8 mouse cellular contexts compared by ENCODE assay signal in the genomic region with DNA sequence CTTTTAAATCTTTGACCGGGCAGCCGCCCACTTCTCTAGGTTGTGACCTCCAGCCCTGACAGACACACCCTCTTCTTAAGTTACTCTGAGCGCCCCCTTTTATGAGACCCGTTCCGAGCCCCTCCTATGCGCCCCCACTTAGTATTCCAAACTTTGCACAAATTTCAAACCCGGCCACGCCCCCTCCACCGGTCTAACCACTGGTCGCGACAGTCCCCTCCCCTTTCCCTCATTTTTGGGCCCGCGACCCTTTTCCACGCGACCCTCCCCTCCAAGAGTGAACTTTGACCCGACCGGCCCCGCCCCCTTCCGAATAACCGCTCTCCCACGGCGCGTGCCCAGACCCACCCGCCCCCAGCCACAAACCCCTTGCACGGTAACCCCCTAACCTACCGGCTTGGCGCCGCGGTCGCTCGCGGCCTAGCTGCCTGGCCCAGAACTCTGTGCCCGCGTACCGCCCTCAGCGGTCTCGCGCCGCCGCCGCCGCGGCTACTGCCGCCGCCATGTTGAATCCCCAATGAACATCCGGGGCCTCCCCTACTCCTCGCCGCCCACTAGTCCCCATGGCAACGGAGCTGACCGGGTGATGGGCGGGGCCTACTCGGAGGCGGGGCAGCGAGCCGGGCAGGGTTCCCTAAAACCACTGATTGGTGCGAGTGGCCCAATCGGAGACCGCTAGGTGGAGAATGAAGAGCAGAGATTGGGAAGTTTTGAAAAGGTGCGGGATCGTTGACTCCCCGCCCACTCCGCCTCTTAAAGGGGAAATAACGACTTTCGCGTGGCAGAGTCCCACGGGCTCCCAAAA. TPM values are rescaled to one million over a fixed set of nuclear protein-coding genes. Genes with fewer than 3 reads are reported as not detected.
A peak's percentile ranks its signal among the peaks of the same experiment; 100 is the strongest.
DNase-seq lines count a peak whose midpoint lies in the region; ATAC-seq and TF ChIP-seq lines count a peak whose summit lies in the region.

A gene (minus strand): TSS at position 503 of the 805 bp plus-strand sequence.
A gene (minus strand): TSS at position 544 of the 805 bp plus-strand sequence.

- TF ChIP-seq CTCF in liver, embryonic 14.5 days (IDR thresholded peaks at IDR 0.05; ENCODE audit: low read depth) = peak; percentile 31
- peak; percentile 56 for TF ChIP-seq CTCF in stomach, postnatal 0 days (IDR thresholded peaks at IDR 0.05; ENCODE audit: low read depth)

- H3K9ac ChIP-seq in heart, embryonic 15.5 days = peak within 1 kb of the TSS; percentile 73
- H3K9ac ChIP-seq in liver, embryonic 14.5 days (replicated peaks) = peak within 1 kb of the TSS; percentile 72
- H3K9ac ChIP-seq in neural tube, embryonic 11.5 days (ENCODE audit: low read length) = peak within 1 kb of the TSS; percentile 74
- H3K9ac ChIP-seq in stomach, postnatal 0 days (ENCODE audit: low read length) = peak within 1 kb of the TSS; percentile 80

- DNase-seq in c-Kit-negative CD71-positive TER-119-positive erythroid progenitor cells, embryonic 14.5 days (ENCODE audit: low read depth, low spot score) = peak; percentile 98
- DNase-seq in forebrain, embryonic 10.5 days (ENCODE audit: extremely low spot score, low spot score) = peak; percentile 99
- peak; percentile 99 to 100 for DNase-seq in kidney, postnatal 25 days
- peak; percentile 96 to 98 (median 96) for DNase-seq in liver, embryonic 14.5 days (ENCODE audit: low read depth in 3 of 3, low spot score in 3 of 3)
- DNase-seq in neural tube, embryonic 11.5 days (ENCODE audit: low spot score) = peak; percentile 99
- DNase-seq in stomach, postnatal 0 days (ENCODE audit: low spot score) = peak; percentile 99

- peak within 1 kb of the TSS; percentile 83 for H3K4me3 ChIP-seq in forebrain, embryonic 10.5 days
- H3K4me3 ChIP-seq in heart, embryonic 15.5 days = peak within 1 kb of the TSS; percentile 81
- peak within 1 kb of the TSS; percentile 75 to 86 for H3K4me3 ChIP-seq in liver, embryonic 14.5 days (ENCODE audit: insufficient read depth in 1 of 2, low read depth in 2 of 2, low read length in 2 of 2)
- H3K4me3 ChIP-seq in neural tube, embryonic 11.5 days (ENCODE audit: low read depth, low read length) = peak within 1 kb of the TSS; percentile 78
- peak within 1 kb of the TSS; percentile 67 for H3K4me3 ChIP-seq in stomach, postnatal 0 days (ENCODE audit: low read depth, low read length)

- H3K27ac ChIP-seq in forebrain, embryonic 10.5 days = peak within 1 kb of the TSS; percentile 96
- peak within 1 kb of the TSS; percentile 75 for H3K27ac ChIP-seq in heart, embryonic 15.5 days
- peak within 1 kb of the TSS; percentile 80 for H3K27ac ChIP-seq in liver, embryonic 14.5 days
- peak within 1 kb of the TSS; percentile 68 for H3K27ac ChIP-seq in neural tube, embryonic 11.5 days (ENCODE audit: low read depth, low read length)
- H3K27ac ChIP-seq in stomach, postnatal 0 days (replicated peaks) = peak within 1 kb of the TSS; percentile 90

- H3K4me2 ChIP-seq in heart, embryonic 15.5 days = peak within 1 kb of the TSS; percentile 86
- peak within 1 kb of the TSS; percentile 77 for H3K4me2 ChIP-seq in liver, embryonic 14.5 days (ENCODE audit: low read depth)
- peak within 1 kb of the TSS; percentile 82 for H3K4me2 ChIP-seq in neural tube, embryonic 11.5 days (ENCODE audit: low read depth)
- H3K4me2 ChIP-seq in stomach, postnatal 0 days (replicated peaks; ENCODE audit: low read depth) = peak within 1 kb of the TSS; percentile 83

- no peak for TF ChIP-seq EP300 in liver, embryonic 14.5 days (IDR thresholded peaks at IDR 0.05; ENCODE audit: low read depth)
- TF ChIP-seq EP300 in stomach, postnatal 0 days (optimal IDR thresholded peaks at IDR 0.05) = no peak

- H3K36me3 ChIP-seq in forebrain, embryonic 10.5 days (replicated peaks) = peaks cover 9% of the 10 kb centered on the region
- no peaks in the 10 kb centered on the region for H3K36me3 ChIP-seq in heart, embryonic 15.5 days
- 0 out of 2 replicates have a peak, but pooled peaks cover 2% of the 10 kb centered on the region for H3K36me3 ChIP-seq in liver, embryonic 14.5 days (replicated peaks; ENCODE audit: control insufficient read depth, insufficient read depth, low read depth)
- H3K36me3 ChIP-seq in neural tube, embryonic 11.5 days (ENCODE audit: control insufficient read depth, insufficient read depth, low read length) = no peaks in the 10 kb centered on the region; the same call in 1 of the 2 replicates
- no peaks in the 10 kb centered on the region; the same call in 1 of the 2 replicates for H3K36me3 ChIP-seq in stomach, postnatal 0 days (ENCODE audit: control insufficient read depth, insufficient read depth, low read length)

- ATAC-seq in CD4-positive, CD25-positive, alpha-beta regulatory T cell, adult 4 months = peak; percentile 98
- peak; percentile 94 for ATAC-seq in heart, embryonic 15.5 days (replicated peaks; ENCODE audit: insufficient number of reproducible peaks, insufficient read depth, low FRiP score, low read depth)
- ATAC-seq in liver, embryonic 14.5 days (ENCODE audit: insufficient read depth) = peak; percentile 82
- ATAC-seq in neural tube, embryonic 11.5 days (ENCODE audit: insufficient read depth, low FRiP score, low TSS enrichment) = peak; percentile 92
- peak; percentile 88 for ATAC-seq in stomach, postnatal 0 days (ENCODE audit: low FRiP score, low TSS enrichment)

- H3K4me1 ChIP-seq in forebrain, embryonic 10.5 days = peaks cover 66% of the 10 kb centered on the region
- peaks cover 54% of the 10 kb centered on the region for H3K4me1 ChIP-seq in heart, embryonic 15.5 days (replicated peaks)
- peaks cover 12 to 33% of the 10 kb centered on the region in 2 experiments for H3K4me1 ChIP-seq in liver, embryonic 14.5 days (replicated peaks; ENCODE audit: control insufficient read depth in 2 of 2, insufficient read depth in 2 of 2, low read length in 1 of 2)
- peaks cover 23% of the 10 kb centered on the region for H3K4me1 ChIP-seq in neural tube, embryonic 11.5 days (ENCODE audit: control insufficient read depth, insufficient read depth, low read length)
- H3K4me1 ChIP-seq in stomach, postnatal 0 days (replicated peaks; ENCODE audit: control insufficient read depth, insufficient read depth) = 0 out of 2 replicates have a peak, but pooled peaks cover 10% of the 10 kb centered on the region

- H3K9me3 ChIP-seq in forebrain, embryonic 10.5 days = no peaks in the 10 kb centered on the region
- no peaks in the 10 kb centered on the region for H3K9me3 ChIP-seq in heart, embryonic 15.5 days (replicated peaks)
- H3K9me3 ChIP-seq in liver, embryonic 14.5 days (ENCODE audit: control insufficient read depth, low read length) = no peaks in the 10 kb centered on the region
- H3K9me3 ChIP-seq in neural tube, embryonic 11.5 days (ENCODE audit: control insufficient read depth, low read length) = no peaks in the 10 kb centered on the region
- no peaks in the 10 kb centered on the region for H3K9me3 ChIP-seq in stomach, postnatal 0 days (ENCODE audit: control insufficient read depth, low read length)

- WGBS in forebrain, embryonic 10.5 days = under 1% methylated on average over 66 of the region's 66 CpGs
- WGBS in heart, embryonic 15.5 days = under 1% methylated on average over 66 of the region's 66 CpGs
- WGBS in liver, embryonic 14.5 days (ENCODE audit: insufficient replicate concordance) = 1% methylated on average over 66 of the region's 66 CpGs
- under 1% methylated on average over 66 of the region's 66 CpGs for WGBS in neural tube, embryonic 11.5 days
- under 1% methylated on average over 65 of the region's 66 CpGs for WGBS in stomach, postnatal 0 days

- H3K27me3 ChIP-seq in forebrain, embryonic 10.5 days (ENCODE audit: poor library complexity, severe bottlenecking) = no peaks in the 10 kb centered on the region
- H3K27me3 ChIP-seq in heart, embryonic 15.5 days = no peaks in the 10 kb centered on the region
- H3K27me3 ChIP-seq in liver, embryonic 14.5 days (ENCODE audit: control insufficient read depth, insufficient read depth, low read length) = no peaks in the 10 kb centered on the region
- H3K27me3 ChIP-seq in neural tube, embryonic 11.5 days (ENCODE audit: control insufficient read depth, insufficient read depth, low read length) = no peaks in the 10 kb centered on the region
- no peaks in the 10 kb centered on the region for H3K27me3 ChIP-seq in stomach, postnatal 0 days (ENCODE audit: control insufficient read depth, insufficient read depth, low read length)

RNA-seq across cellular contexts. Expression of the first gene that starts in this region (rescaled TPM):
- polyA plus RNA-seq in CD4-positive, CD25-positive, alpha-beta regulatory T cell, adult 4 months (2017; shearing (Covaris generic)) = 1 to 10 TPM; 7.4 to 7.5 TPM
- 29.9 and 30.7 TPM in 2 replicates for polyA plus RNA-seq in forebrain, embryonic 10.5 days (2016; fragmentation: Nextera tagmentation; extraction: Ambion mirVana)
- polyA plus RNA-seq in heart, embryonic 15.5 days (2015; fragmentation: Nextera tagmentation; extraction: Ambion mirVana) = 17.9 and 25.6 TPM in 2 replicates
- polyA plus RNA-seq in liver, embryonic 14.5 days (2012; rRNA removed) = 12.0 and 14.2 TPM in 2 replicates
- 4.5 and 5.9 TPM in 2 replicates for polyA plus RNA-seq in liver, embryonic 14.5 days (2014; fragmentation: Nextera tagmentation; extraction: Ambion mirVana)
- polyA plus RNA-seq in neural tube, embryonic 11.5 days (2014; fragmentation: Nextera tagmentation; extraction: Ambion mirVana) = 37.8 and 39.5 TPM in 2 replicates
- polyA plus RNA-seq in stomach, postnatal 0 days (2015; fragmentation: Nextera tagmentation; extraction: Ambion mirVana) = 9.8 and 12.0 TPM in 2 replicates

RNA-seq across cellular contexts. Expression of the second gene that starts in this region (rescaled TPM):
- polyA plus RNA-seq in CD4-positive, CD25-positive, alpha-beta regulatory T cell, adult 4 months (2017; shearing (Covaris generic)) = 1 to 10 TPM; 1.9 to 2.1 TPM
- 66.0 and 69.9 TPM in 2 replicates for polyA plus RNA-seq in forebrain, embryonic 10.5 days (2016; fragmentation: Nextera tagmentation; extraction: Ambion mirVana)
- 23.3 and 32.3 TPM in 2 replicates for polyA plus RNA-seq in heart, embryonic 15.5 days (2015; fragmentation: Nextera tagmentation; extraction: Ambion mirVana)
- polyA plus RNA-seq in liver, embryonic 14.5 days (2012; rRNA removed) = 11.5 and 12.3 TPM in 2 replicates
- 8.5 and 8.6 TPM in 2 replicates for polyA plus RNA-seq in liver, embryonic 14.5 days (2014; fragmentation: Nextera tagmentation; extraction: Ambion mirVana)
- polyA plus RNA-seq in neural tube, embryonic 11.5 days (2014; fragmentation: Nextera tagmentation; extraction: Ambion mirVana) = 31.1 and 33.9 TPM in 2 replicates
- 33.9 and 34.1 TPM in 2 replicates for polyA plus RNA-seq in stomach, postnatal 0 days (2015; fragmentation: Nextera tagmentation; extraction: Ambion mirVana)

Comparison
In these comparisons a context has a peak if more than half of its experiments do, and no peak if none do; other contexts are left out.
1. Peak in every context shown above with its lines: DNase-seq, ATAC-seq, H3K4me3 ChIP-seq and H3K27ac ChIP-seq.